Mouse (Mus musculus): ENCODE results near the gene Crisp3. TPM values are rescaled to one million over a fixed set of nuclear protein-coding genes. Genes with fewer than 3 reads are reported as not detected.

Gene Crisp3
- 0.08 and 0.29 TPM in 2 replicates for polyA plus RNA-seq (2012; rRNA removed; ENCODE audit: low replicate concordance)

DNA sequence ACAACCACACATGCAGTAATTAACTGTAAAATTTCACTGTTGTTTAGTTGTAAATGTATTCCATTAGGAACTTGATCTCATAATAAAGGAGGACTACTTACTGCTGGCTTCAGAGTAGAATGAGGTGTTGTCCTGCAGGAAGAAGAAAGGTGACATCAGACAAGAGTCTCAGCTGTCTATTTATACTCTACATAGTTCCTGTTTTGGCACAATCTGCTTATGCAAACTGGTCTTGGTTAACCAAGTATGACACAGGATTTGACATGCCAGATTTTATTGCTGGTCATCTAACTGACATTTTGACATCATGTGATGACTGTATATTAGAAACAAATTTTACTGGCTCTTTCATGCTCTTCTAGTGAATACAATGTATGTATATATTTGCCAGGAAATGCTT lies at the start of gene Crisp3:
TSS of gene Crisp3 (minus strand) at position 154 of the 400 bp plus-strand sequence.

DNA sequence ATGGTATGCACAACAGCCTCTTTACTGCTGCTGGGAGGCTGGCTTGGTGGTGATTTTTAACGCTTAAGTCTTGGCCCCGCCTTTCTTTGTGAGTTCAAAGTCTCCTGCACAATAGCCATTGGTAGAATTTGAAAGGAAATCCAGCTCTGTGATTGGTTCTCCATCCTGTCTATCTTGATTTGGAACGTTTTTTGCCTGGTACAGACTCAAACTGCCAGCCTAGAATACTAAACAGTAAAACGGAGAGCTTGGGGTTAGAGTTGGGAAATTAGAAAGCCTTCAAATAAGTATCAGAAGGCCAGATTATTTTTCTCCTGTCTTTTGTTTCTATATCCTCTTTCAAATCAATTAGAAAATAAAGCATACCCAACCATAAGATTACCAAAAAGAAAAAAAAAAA lies 33.5 kb downstream of the Crisp3 start, which contains the start of gene Pgk2:
TSS of gene Pgk2 (minus strand) at position 101 of the 400 bp plus-strand sequence.

Other genes starting within 250 kb of the Crisp3 start
- gene AC192777.2, start 146.8 kb downstream of the Crisp3 start, polyA plus RNA-seq (2012; rRNA removed; ENCODE audit: low replicate concordance): not detected in 2 replicates
- gene Pgk2, start 33.6 kb downstream of the Crisp3 start, polyA plus RNA-seq (2012; rRNA removed; ENCODE audit: low replicate concordance): not detected in 2 replicates
- gene Crisp1, start 76.9 kb upstream of the Crisp3 start, polyA plus RNA-seq (2012; rRNA removed; ENCODE audit: low replicate concordance): not detected in 2 replicates